Mouse (Mus musculus) small intestine, adult 2 months (tissue): Measurements from ENCODE around the gene Sdk2.

Source experiments
- CTCF ChIP-seq: fragments of 200-500 bp; IDR thresholded peaks from 2 replicates; pipeline ENCODE4 v1.5.1; 2012; ENCODE audit warnings: low read depth, mild to moderate bottlenecking, control low read depth, inconsistent platforms, low read length, moderate library complexity, mixed read lengths; ENCODE audit not compliant: insufficient replicate concordance, insufficient read length; ENCODE audit errors: extremely low read depth
- POLR2A ChIP-seq: fragments of 200-500 bp; IDR thresholded peaks from 2 replicates; pipeline ENCODE4 v1.6.1; 2012; ENCODE audit warnings: low read depth, mild to moderate bottlenecking, control low read depth, inconsistent platforms, low read length, moderate library complexity

DNA sequence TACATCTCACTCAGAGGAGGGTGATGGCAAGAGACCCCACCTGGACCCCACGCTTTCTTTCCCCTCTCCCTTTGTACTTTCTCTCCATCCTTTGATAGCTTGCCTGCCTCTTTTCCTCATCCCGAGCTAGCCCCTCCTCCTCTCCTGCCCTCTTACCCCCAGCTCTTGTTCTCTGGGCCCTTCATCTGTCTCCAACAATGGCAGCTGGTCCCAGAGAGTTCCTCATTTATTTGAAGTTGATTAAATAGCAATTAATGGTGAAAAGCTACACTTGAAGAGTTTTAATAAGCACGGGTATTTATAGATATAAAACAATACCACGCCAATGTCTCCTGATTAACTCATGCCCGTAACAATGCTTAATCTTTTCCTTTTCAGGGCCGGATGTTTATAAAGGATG is 222.9 kb downstream of the Sdk2 start:
- no peak for TF ChIP-seq CTCF
- TF ChIP-seq POLR2A = no peak
